Mouse (Mus musculus) midbrain, embryonic 13.5 days (tissue): ENCODE measurements around the gene Wnt11. TPM values are rescaled to one million over a fixed set of nuclear protein-coding genes. Genes with fewer than 3 reads are reported as not detected.

Source experiments
- ATAC-seq: fragments of 200-750 bp; cut with Nextera tagmentation; 2 replicates; pipeline ENCODE4 v1.8.0; 2017; ENCODE audit warnings: mild to moderate bottlenecking, moderate TSS enrichment, moderate library complexity
- H3K27ac ChIP-seq: fragments of 300-500 bp; sonication (generic); 2 replicates; pipeline ENCODE4 v1.5.1; 2015; ENCODE audit warnings: inconsistent platforms, mild to moderate bottlenecking, moderate library complexity
- H3K27me3 ChIP-seq: fragments of 300-500 bp; sonication (generic); 2 replicates; pipeline ENCODE4 v1.6.1; 2015; ENCODE audit warnings: mild to moderate bottlenecking, inconsistent platforms
- H3K36me3 ChIP-seq: fragments of 300-500 bp; sonication (generic); 2 replicates; pipeline ENCODE4 v1.6.1; 2015; ENCODE audit warnings: mild to moderate bottlenecking, inconsistent platforms
- H3K4me1 ChIP-seq: fragments of 300-500 bp; sonication (generic); replicated peaks from 2 replicates; pipeline ENCODE4 v1.6.1; 2015; ENCODE audit warnings: inconsistent platforms
- H3K4me2 ChIP-seq: fragments of 300-500 bp; sonication (generic); replicated peaks from 2 replicates; pipeline ENCODE4 v1.6.1; 2015; ENCODE audit warnings: moderate library complexity, mild to moderate bottlenecking, inconsistent platforms
- H3K4me3 ChIP-seq: fragments of 300-500 bp; sonication (generic); replicated peaks from 2 replicates; pipeline ENCODE4 v1.5.1; 2015; ENCODE audit warnings: mild to moderate bottlenecking, inconsistent platforms
- H3K9ac ChIP-seq: fragments of 300-500 bp; sonication (generic); replicated peaks from 2 replicates; pipeline ENCODE4 v1.6.1; 2015; ENCODE audit warnings: mild to moderate bottlenecking, inconsistent platforms
- H3K9me3 ChIP-seq: fragments of 300-500 bp; sonication (generic); 2 replicates; pipeline ENCODE4 v1.6.1; 2016; ENCODE audit warnings: mild to moderate bottlenecking, inconsistent platforms
- WGBS: fragments of 180-500 bp; shearing (Covaris S2); methylation state at CpG from one replicate; pipeline ENCODE4 v1.1.7; 2015; 5-methylcytosine and 5-hydroxymethylcytosine counted together
- polyA plus RNA-seq: library from polyadenylated mRNA; unstranded; fragments of >200 nt; fragmentation: Nextera tagmentation; extraction: Ambion mirVana; gene quantifications from 2 replicates; pipeline ENCODE4 v1.2.1, GENCODE M21; 2015

Wnt11 gene
- polyA plus RNA-seq, 1 experiment from 2014 or later, result 0.69 TPM

DNA sequence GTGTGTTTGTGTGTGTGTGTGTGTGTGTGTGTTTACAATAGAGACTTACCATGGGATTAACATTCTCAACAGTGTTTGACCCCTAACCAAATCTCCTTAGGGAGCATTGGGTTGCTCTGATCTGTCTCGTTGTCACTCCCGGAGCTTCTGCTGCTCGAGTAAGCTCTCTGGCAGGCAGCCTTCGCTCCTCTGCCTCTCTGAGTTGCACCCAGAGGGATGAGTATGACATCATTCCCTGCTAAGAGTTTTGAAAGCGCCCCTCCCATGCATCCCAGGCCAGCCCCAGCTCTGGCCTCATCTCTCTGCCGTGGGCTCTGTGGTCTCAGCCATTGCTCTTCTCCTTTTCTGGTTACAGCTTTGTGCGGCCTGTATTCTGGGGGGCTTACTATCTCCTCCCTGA is 33.8 kb upstream of the Wnt11 start:
- H3K9ac ChIP-seq, result no peak overlapping the region
- H3K36me3 ChIP-seq, result no peaks in the 10 kb centered on the region
- peaks cover 18% of the 10 kb centered on the region; the same call in 1 of the 2 replicates for H3K4me1 ChIP-seq
- H3K27me3 ChIP-seq, result 0 out of 2 replicates have a peak, but pooled peaks cover 2% of the 10 kb centered on the region
- H3K4me2 ChIP-seq, result no peak overlapping the region
- no peak overlapping the region for H3K27ac ChIP-seq
- no peak for ATAC-seq
- H3K4me3 ChIP-seq, result no peak overlapping the region
- 50% methylated on average over 7 of the region's 7 CpGs for WGBS
- H3K9me3 ChIP-seq, result no peaks in the 10 kb centered on the region; the same call in 1 of the 2 replicates

DNA sequence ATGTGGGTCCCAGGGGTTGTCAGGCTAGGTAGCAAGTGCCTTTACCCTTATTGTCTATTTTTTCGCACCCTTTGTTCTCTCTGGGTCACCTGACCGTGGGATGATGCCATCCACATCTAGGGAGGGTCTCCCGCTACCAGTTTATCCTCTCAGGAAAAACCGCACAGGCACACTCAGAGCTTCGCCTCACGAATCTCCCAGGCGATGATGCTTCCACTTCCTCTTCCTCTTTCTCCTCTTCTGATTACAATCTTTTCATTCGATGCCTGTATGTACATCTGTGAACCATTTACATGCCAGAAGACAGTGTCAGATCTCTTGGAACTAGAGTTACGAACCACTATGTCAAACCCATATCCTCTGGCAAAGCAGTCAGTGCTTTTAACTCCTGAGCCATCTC is 31.7 kb upstream of the Wnt11 start:
- Histone ChIP-seq H3K4me3 (no peak overlapping the region), H3K4me1 (0 out of 2 replicates have a peak, but pooled peaks cover 13% of the 10 kb centered on the region), H3K27me3 (0 out of 2 replicates have a peak, but pooled peaks cover 2% of the 10 kb centered on the region), H3K36me3 (no peaks in the 10 kb centered on the region), H3K4me2 (no peak overlapping the region), H3K9me3 (no peaks in the 10 kb centered on the region; the same call in 1 of the 2 replicates), H3K27ac (no peak overlapping the region), H3K9ac (no peak overlapping the region)
- ATAC-seq, result no peak
- WGBS, result 85% methylated on average over 9 of the region's 9 CpGs

DNA sequence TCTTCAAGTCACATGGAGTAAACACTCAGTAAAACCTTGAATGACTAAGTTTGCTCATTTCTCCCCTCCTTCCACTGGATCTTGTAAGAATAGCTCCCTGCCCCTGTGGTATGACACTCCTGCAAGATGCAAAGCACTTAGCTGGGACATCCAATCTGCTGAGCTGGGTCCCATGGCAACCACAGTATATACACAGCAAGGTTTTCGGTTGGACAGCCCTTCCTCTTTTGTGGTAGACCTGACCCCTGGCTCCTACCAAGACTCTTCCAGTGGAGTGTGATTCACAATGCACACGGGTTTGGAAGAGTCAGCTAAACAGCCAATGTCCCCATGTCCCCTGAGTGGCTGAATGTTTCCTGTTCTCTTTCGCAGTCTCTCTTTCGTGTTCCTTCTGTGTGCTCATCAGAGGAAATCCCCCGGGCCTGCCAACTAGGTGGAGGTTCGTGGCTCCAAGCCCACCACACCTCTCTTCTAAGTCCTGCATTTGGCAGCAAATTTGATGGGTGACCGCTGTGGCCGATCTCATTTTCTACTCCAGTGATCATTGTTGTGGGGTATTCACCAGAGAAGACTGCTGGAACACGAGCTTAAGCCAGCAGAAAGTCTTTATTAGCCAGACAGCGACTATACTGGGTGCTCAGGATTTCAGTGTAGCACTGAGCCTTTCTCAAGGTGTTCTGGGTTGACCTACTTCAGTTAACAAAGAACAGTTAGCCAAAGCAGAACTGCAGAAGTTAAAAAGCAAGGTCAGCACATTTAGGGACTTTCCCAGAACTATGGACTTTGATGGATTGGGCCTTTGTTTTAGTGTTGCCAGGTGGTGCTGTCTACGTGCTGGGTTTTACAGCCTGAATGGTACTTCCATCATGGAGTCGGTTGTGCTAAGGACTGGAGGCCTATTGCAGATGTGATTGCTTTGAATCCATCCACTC is 29.8 kb upstream of the Wnt11 start:
- Histone ChIP-seq H3K4me3 (no peak overlapping the region), H3K27me3 (0 out of 2 replicates have a peak, but pooled peaks cover 2% of the 10 kb centered on the region), H3K9me3 (no peaks in the 10 kb centered on the region; the same call in 1 of the 2 replicates), H3K9ac (no peak overlapping the region), H3K4me1 (0 out of 2 replicates have a peak, but pooled peaks cover 13% of the 10 kb centered on the region), H3K4me2 (no peak overlapping the region), H3K36me3 (no peaks in the 10 kb centered on the region), H3K27ac (no peak overlapping the region)
- ATAC-seq, result no peak
- 46% methylated on average over 12 of the region's 12 CpGs for WGBS

DNA sequence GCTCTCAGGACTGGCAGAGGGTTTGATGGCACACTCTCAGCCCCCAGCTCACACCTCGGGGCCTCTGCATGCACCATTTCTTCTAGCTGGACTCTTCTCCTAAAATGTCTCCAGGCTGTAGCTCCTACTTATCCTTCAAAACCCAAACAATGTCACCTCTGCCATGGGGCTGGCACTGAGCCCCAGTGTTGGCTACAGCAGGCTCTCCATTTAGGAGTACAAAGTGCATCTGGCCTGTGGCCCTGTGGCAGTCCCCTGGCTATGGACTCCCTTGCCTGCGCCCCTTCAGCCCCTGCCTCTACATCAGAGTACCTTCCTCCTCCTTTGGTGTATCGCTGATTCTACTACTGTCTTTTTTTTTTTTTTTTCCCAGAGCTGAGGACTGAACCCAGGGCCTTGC is 28.0 kb upstream of the Wnt11 start:
- H3K9me3 ChIP-seq, result no peaks in the 10 kb centered on the region; the same call in 1 of the 2 replicates
- no peak for ATAC-seq
- H3K27me3 ChIP-seq, result 0 out of 2 replicates have a peak, but pooled peaks cover 2% of the 10 kb centered on the region
- 0 out of 2 replicates have a peak, but pooled peaks cover 6% of the 10 kb centered on the region for H3K4me1 ChIP-seq
- no peak overlapping the region for H3K9ac ChIP-seq
- no peaks in the 10 kb centered on the region for H3K36me3 ChIP-seq
- H3K4me2 ChIP-seq, result no peak overlapping the region
- H3K27ac ChIP-seq, result no peak overlapping the region
- 85% methylated on average over 3 of the region's 3 CpGs for WGBS
- H3K4me3 ChIP-seq, result no peak overlapping the region

DNA sequence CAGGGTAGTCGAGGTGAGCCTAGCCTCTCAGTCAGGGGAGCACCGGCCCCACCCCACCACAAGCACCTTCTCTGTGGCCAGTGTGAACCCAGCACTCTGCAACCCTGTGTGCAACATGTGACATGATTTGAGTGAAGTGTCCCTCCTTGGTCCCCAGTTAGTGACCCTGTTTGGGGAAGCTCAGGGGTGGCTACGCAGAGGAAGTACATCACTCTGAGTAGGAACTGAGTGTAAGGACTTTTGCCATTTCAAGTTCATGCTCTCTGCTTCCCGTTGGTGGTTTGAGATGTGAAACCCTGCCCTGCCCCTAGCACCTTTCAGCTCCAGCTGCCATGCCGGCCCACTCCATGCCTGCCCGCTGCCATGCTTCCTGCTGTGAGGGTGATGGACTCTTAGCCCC is 25.5 kb upstream of the Wnt11 start:
- H3K4me3 ChIP-seq, result no peak overlapping the region
- H3K4me2 ChIP-seq, result no peak overlapping the region
- H3K36me3 ChIP-seq, result no peaks in the 10 kb centered on the region
- H3K9ac ChIP-seq, result no peak overlapping the region
- H3K27ac ChIP-seq, result no peak overlapping the region
- ATAC-seq, result no peak
- H3K27me3 ChIP-seq, result no peaks in the 10 kb centered on the region; the same call in 1 of the 2 replicates
- WGBS, result 86% methylated on average over 6 of the region's 6 CpGs
- 0 out of 2 replicates have a peak, but pooled peaks cover 7% of the 10 kb centered on the region for H3K4me1 ChIP-seq
- H3K9me3 ChIP-seq, result no peaks in the 10 kb centered on the region

DNA sequence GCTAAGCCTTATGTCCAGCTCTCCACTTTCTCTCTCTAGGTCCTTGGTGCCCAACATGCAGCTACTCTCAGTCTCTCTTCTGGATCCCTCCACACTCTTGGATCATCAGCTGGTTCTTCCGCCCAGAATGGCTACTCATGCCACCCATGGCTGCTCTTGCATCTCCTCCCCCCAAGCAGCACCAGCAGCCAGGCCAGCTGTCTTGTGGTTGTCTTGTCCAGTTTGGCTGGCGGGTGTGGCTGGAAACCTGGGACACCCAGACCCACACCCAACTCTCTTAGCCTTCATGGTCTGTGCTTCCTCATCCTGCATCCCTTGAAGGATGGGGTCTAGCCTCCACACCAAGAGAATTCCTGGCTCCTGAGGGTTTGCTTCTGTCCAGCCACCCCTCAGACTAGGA is 24.3 kb upstream of the Wnt11 start:
- H3K4me2 ChIP-seq, result no peak overlapping the region

DNA sequence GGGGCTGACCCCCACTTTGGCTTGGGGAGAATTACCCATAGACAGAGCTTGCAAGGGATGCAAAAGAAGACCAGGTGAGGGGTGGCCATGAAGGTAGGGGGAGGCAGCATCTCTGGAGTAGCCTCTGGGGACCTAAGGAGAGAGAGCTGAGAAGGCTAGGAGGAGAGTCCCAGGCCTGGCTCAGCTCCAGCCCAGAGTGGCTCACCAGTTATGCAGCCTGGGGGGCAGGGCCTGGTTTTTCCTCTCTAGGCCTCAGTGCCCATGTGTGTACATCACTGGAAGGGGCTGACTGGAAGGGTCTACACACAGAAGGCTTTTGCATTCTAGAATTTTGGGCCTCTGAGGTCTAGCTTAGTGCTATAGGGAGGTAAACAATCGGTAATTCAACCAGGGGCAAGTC is 14.4 kb upstream of the Wnt11 start:
- H3K4me1 ChIP-seq, result peaks cover 10% of the 10 kb centered on the region
- WGBS, result 100% methylated on average over 1 of the region's 1 CpGs
- H3K9ac ChIP-seq, result no peak overlapping the region
- H3K27me3 ChIP-seq, result peaks cover 19% of the 10 kb centered on the region
- no peak overlapping the region for H3K4me2 ChIP-seq
- ATAC-seq, result no peak
- no peaks in the 10 kb centered on the region for H3K36me3 ChIP-seq
- H3K4me3 ChIP-seq, result no peak overlapping the region
- H3K27ac ChIP-seq, result no peak overlapping the region
- no peaks in the 10 kb centered on the region for H3K9me3 ChIP-seq

More for the DNA sequence above, 24.3 kb upstream of the Wnt11 start:
- WGBS, result 88% methylated on average over 2 of the region's 2 CpGs
- Histone ChIP-seq H3K27me3 (no peaks in the 10 kb centered on the region; the same call in 1 of the 2 replicates), H3K27ac (no peak overlapping the region), H3K9me3 (no peaks in the 10 kb centered on the region), H3K4me3 (no peak overlapping the region), H3K9ac (no peak overlapping the region), H3K36me3 (no peaks in the 10 kb centered on the region), H3K4me1 (0 out of 2 replicates have a peak, but pooled peaks cover 4% of the 10 kb centered on the region)
- ATAC-seq, result no peak

DNA sequence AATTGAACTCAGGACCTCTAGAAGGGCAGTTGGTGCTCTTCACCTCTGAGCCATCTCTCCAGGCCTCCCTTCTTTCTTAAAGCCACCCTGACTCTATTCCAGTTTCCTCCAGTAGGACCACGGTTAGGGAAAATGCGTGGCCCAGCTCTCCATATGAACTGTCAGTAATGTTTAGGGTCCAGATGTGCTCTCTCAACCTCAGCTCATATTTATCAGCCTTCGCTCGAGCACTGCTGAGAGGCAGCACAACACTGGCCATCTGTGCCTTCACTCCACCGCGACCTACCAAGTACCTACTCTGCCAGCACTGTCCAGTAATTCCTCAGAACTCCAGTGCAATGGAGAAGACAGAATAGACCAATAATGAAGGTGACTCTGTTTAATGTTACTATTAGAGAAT is 12.0 kb upstream of the Wnt11 start:
- 89% methylated on average over 6 of the region's 6 CpGs for WGBS
- H3K4me3 ChIP-seq, result no peak overlapping the region
- 0 out of 2 replicates have a peak, but pooled peaks cover under 1% of the 10 kb centered on the region for H3K4me1 ChIP-seq
- no peaks in the 10 kb centered on the region for H3K9me3 ChIP-seq
- H3K27ac ChIP-seq, result no peak overlapping the region
- no peak overlapping the region for H3K9ac ChIP-seq
- no peaks in the 10 kb centered on the region for H3K36me3 ChIP-seq
- ATAC-seq, result no peak
- no peak overlapping the region for H3K4me2 ChIP-seq
- peaks cover 10% of the 10 kb centered on the region; the same call in 1 of the 2 replicates for H3K27me3 ChIP-seq

DNA sequence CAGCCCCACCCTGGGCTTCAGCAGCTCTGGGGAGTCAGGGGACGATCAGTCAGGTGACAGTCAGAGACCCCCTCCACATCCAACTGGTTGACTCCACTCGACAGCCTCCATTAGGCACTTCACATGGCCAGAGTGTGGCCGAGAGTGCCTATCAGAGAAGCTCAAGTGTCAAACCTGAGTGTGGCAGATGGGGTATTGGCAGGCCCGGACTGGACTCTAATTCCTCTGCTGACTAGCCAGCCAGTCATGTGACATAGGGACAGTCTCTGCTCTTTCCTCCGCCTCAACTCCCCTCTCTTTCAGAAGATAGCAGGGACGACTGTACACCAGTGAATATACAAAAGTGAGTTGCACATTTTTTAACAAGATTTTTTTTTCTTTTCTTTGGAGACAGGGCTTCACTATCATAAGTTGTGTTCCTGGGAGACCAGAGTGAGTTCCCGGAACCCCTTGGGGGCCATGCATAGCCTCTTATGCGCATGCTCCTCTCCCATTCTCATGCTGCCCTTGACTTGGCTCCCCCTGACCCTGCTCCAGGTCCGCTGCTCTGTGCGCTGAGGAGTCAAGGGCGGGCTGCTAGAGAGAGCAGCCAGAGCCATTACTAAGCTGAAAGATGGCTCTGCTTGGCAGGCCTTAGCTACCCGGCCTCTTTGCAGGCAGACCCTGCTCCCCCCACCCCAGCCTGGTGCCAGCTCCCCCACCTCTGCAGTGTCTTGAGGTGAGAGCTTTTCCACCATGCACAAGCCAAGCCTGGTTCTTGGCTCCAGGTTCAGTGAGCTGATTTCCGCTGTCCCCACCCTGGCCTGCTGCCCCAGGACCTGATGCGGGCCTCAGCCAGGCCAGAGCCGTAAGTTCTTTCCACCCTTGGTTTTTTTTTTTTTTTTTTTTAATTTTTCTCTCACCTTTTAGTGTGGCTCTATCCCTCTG is 10.8 kb upstream of the Wnt11 start:
- no peak overlapping the region for H3K27ac ChIP-seq
- 66% methylated on average over 15 of the region's 15 CpGs for WGBS
- no peaks in the 10 kb centered on the region for H3K27me3 ChIP-seq
- no peak for ATAC-seq
- no peaks in the 10 kb centered on the region for H3K36me3 ChIP-seq
- H3K4me2 ChIP-seq, result no peak overlapping the region
- 0 out of 2 replicates have a peak, but pooled peaks cover 6% of the 10 kb centered on the region for H3K4me1 ChIP-seq
- H3K9ac ChIP-seq, result no peak overlapping the region
- no peaks in the 10 kb centered on the region for H3K9me3 ChIP-seq
- no peak overlapping the region for H3K4me3 ChIP-seq

DNA sequence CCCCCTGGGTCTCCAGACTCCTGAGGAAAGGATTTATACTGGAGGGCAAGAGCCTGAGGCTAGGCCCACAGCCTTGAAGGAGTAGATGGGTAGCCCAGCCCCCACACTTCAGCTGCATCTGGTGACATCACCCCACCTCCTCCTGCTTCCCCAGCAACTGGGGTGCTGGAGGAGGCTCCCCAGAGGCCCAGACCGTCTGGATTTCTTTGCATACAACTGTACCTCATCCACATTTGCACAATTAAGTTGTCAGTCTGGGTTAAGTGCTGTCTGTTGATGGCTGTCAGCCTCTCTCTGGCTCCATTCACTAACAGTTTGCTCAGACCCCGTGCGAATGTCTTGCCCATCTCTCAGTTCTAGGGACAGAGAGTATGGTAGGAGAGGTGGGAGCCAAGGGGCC is 6.9 kb upstream of the Wnt11 start:
- 0 out of 2 replicates have a peak, but pooled peaks have one; percentile 14 for ATAC-seq

DNA sequence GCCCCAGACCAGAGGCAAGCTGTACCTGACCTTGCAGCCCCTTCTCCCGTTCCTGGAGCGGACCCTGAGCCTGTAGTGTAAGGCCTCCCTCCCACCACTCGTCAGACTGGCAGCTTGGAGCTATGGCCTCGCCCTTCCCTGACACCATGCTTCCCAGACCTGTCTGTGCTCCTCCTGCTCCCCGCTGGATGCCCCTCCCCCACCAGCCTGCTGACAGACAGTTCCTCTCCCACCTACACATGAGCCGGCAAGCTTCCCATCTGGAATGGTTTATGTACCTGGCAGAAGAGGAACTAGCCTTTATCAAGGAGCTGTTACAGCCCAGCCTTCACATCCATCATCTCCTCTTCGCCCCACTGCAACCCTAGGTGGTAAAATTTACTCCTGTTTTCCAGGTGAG is 6.0 kb upstream of the Wnt11 start:
- WGBS, result 39% methylated on average over 7 of the region's 7 CpGs
- Histone ChIP-seq H3K27ac (no peak overlapping the region), H3K4me3 (no peak overlapping the region), H3K27me3 (peaks cover 38% of the 10 kb centered on the region), H3K9ac (no peak overlapping the region), H3K9me3 (no peaks in the 10 kb centered on the region), H3K4me1 (0 out of 2 replicates have a peak, but pooled peaks cover 6% of the 10 kb centered on the region), H3K36me3 (no peaks in the 10 kb centered on the region), H3K4me2 (no peak overlapping the region)
- no peak for ATAC-seq

More for the DNA sequence above, 6.9 kb upstream of the Wnt11 start:
- 0 out of 2 replicates have a peak, but pooled peaks cover 6% of the 10 kb centered on the region for H3K4me1 ChIP-seq
- no peak overlapping the region for H3K9ac ChIP-seq
- H3K36me3 ChIP-seq, result no peaks in the 10 kb centered on the region
- peaks cover 31% of the 10 kb centered on the region for H3K27me3 ChIP-seq
- H3K4me3 ChIP-seq, result no peak overlapping the region
- H3K9me3 ChIP-seq, result no peaks in the 10 kb centered on the region
- H3K27ac ChIP-seq, result no peak overlapping the region
- 46% methylated on average over 3 of the region's 3 CpGs for WGBS
- no peak overlapping the region for H3K4me2 ChIP-seq
